In the genomic region with DNA sequence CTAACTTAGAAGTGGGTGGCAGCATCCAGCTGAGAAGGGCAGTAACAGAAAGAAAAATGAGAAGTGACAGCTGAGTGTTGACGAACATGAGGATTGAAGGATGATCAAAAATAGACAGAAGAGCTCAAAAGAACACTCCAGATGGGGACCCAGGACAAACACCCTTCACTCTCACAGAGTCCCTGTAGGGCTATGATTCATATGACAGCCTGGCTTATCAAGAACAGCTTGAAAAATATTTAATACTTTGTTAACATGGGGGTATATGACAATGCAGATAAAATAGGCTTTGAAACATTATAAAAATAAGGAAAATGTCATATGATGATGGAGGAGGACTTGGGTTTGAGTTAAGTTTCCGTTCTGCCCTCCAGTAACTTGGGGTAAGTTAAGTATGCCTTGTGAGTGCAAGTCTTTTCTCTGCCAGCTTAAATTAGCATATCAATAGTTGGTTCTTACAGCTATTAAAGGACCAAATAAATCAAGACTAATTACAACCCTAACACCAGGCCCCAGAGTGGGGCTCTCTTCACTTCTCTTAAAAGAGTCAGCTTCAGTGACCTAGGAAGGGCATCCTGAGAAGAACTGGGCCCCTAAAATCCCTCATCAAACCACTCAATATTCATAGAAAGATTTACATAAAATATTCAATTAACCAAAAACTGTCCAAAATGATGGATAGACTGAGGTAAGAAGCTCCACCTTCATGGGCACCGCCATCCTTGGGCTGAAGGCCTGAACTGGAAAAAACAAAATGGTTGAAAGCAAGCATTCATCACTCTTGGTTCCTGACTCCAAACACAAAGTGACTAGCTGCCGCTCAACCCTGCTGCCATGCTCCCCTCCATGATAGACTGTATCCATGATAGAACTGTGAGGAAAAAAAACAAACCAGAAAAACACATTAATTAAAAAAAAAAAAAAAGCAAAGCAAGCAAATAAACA, we compare ENCODE assay signal across 17 mouse cellular contexts.
DNase-seq lines count a peak whose midpoint lies in the region; ATAC-seq lines count a peak whose summit lies in the region.
"Had no signal": no experiment of that assay in that cellular context is flagged by ENCODE, and none has a peak within 500 bp of the region (broad histone marks: within the 10 kb centered on the region; RNA-seq: fewer than 3 reads in every experiment).

No protein-coding gene starts in this region.

- DNase-seq in heart, adult 11 months, result peak; percentile 37
- no peak for DNase-seq in heart, postnatal 25 days (ENCODE audit: low spot score)
- DNase-seq in midbrain, embryonic 14.5 days, result peak; percentile 13
- no peak for DNase-seq in hindbrain, embryonic 14.5 days (ENCODE audit: low spot score)
- no peak for DNase-seq in adrenal gland, postnatal 14 days
- no peak for DNase-seq in frontal cortex, postnatal 25 days (ENCODE audit: low spot score in 2 of 2)
- DNase-seq: adrenal gland, postnatal 10 days; cerebellum, adult 2 months; gastrocnemius, adult 2 months; kidney, adult 11 months; kidney, postnatal 10 days; lung, adult 18-20 months; lung, postnatal 36 days; thymus, postnatal 36 days had no signal

- H3K9ac ChIP-seq in midbrain, embryonic 14.5 days (replicated peaks; ENCODE audit: low read length), result no peak overlapping the region
- H3K9ac ChIP-seq in midbrain, embryonic 15.5 days, result no peak overlapping the region
- H3K9ac ChIP-seq in hindbrain, embryonic 14.5 days, result no peak overlapping the region
- H3K9ac ChIP-seq: heart, embryonic 13.5 days had no signal

- intact Hi-C loops in heart, postnatal 25 days (cut with DNase I), result no loop called here

- H3K4me3 ChIP-seq in midbrain, embryonic 14.5 days (replicated peaks; ENCODE audit: low read depth, low read length), result no peak overlapping the region
- H3K4me3 ChIP-seq in midbrain, embryonic 15.5 days, result no peak overlapping the region
- H3K4me3 ChIP-seq in hindbrain, embryonic 14.5 days (replicated peaks; ENCODE audit: low read length), result no peak overlapping the region
- H3K4me3 ChIP-seq: erythroblast, embryonic 14.5 days; gastrocnemius, adult 2 months; heart, embryonic 13.5 days had no signal

- H3K36me3 ChIP-seq in midbrain, embryonic 14.5 days (ENCODE audit: control insufficient read depth, insufficient read depth, low read length), result no peaks in the 10 kb centered on the region
- no peaks in the 10 kb centered on the region for H3K36me3 ChIP-seq in midbrain, embryonic 15.5 days (replicated peaks)
- no peaks in the 10 kb centered on the region for H3K36me3 ChIP-seq in hindbrain, embryonic 14.5 days (replicated peaks; ENCODE audit: control insufficient read depth, insufficient read depth)
- H3K36me3 ChIP-seq: heart, embryonic 13.5 days had no signal

- 75% methylated on average over 4 of the region's 4 CpGs for WGBS in midbrain, embryonic 14.5 days
- WGBS in midbrain, embryonic 15.5 days, result 68% methylated on average over 4 of the region's 4 CpGs
- WGBS in hindbrain, embryonic 14.5 days, result 45% methylated on average over 4 of the region's 4 CpGs

- ATAC-seq in midbrain, embryonic 14.5 days (ENCODE audit: low FRiP score, low TSS enrichment), result no peak
- no peak for ATAC-seq in midbrain, embryonic 15.5 days (replicated peaks)
- ATAC-seq in hindbrain, embryonic 14.5 days (ENCODE audit: low FRiP score), result peak; percentile 69; the same call in 1 of the 2 replicates

- H3K27me3 ChIP-seq in midbrain, embryonic 14.5 days (ENCODE audit: control insufficient read depth, insufficient read depth, low read length), result no peaks in the 10 kb centered on the region
- no peaks in the 10 kb centered on the region for H3K27me3 ChIP-seq in midbrain, embryonic 15.5 days (replicated peaks)
- H3K27me3 ChIP-seq in hindbrain, embryonic 14.5 days (ENCODE audit: control insufficient read depth, insufficient read depth, low read length), result no peaks in the 10 kb centered on the region
- H3K27me3 ChIP-seq: heart, embryonic 13.5 days had no signal

- no peaks in the 10 kb centered on the region for H3K4me1 ChIP-seq in midbrain, embryonic 14.5 days (ENCODE audit: control insufficient read depth, insufficient read depth, low read length)
- no peaks in the 10 kb centered on the region for H3K4me1 ChIP-seq in midbrain, embryonic 15.5 days
- H3K4me1 ChIP-seq in hindbrain, embryonic 14.5 days (replicated peaks; ENCODE audit: control insufficient read depth, insufficient read depth, low read length), result no peaks in the 10 kb centered on the region

- H3K4me2 ChIP-seq in midbrain, embryonic 14.5 days (ENCODE audit: low read length), result no peak overlapping the region
- H3K4me2 ChIP-seq in midbrain, embryonic 15.5 days, result no peak overlapping the region
- no peak overlapping the region for H3K4me2 ChIP-seq in hindbrain, embryonic 14.5 days (replicated peaks)
- H3K4me2 ChIP-seq: heart, embryonic 13.5 days had no signal

- no peak overlapping the region for H3K27ac ChIP-seq in midbrain, embryonic 14.5 days (replicated peaks; ENCODE audit: low read depth, low read length)
- no peak overlapping the region for H3K27ac ChIP-seq in midbrain, embryonic 15.5 days
- H3K27ac ChIP-seq in hindbrain, embryonic 14.5 days, result no peak overlapping the region
- H3K27ac ChIP-seq: gastrocnemius, adult 2 months; heart, embryonic 13.5 days had no signal

- no peaks in the 10 kb centered on the region for H3K9me3 ChIP-seq in midbrain, embryonic 14.5 days (ENCODE audit: control insufficient read depth, low read length)
- no peaks in the 10 kb centered on the region for H3K9me3 ChIP-seq in midbrain, embryonic 15.5 days
- no peaks in the 10 kb centered on the region for H3K9me3 ChIP-seq in hindbrain, embryonic 14.5 days (ENCODE audit: control insufficient read depth, low read length)
- H3K9me3 ChIP-seq: heart, embryonic 13.5 days had no signal

Comparison
In these comparisons a context has a peak if more than half of its experiments do, and no peak if none do; other contexts are left out.
1. DNase-seq: peak in heart, adult 11 months (single experiment) and midbrain, embryonic 14.5 days (single experiment); none in heart, postnatal 25 days (single experiment), hindbrain, embryonic 14.5 days (single experiment), adrenal gland, postnatal 14 days (single experiment) and frontal cortex, postnatal 25 days (0 of 2).